9 mouse cellular contexts compared by ENCODE assay signal in genomic region chr3:104320404-104320803, GRCm38 (mm10).
A peak's percentile ranks its signal among the peaks of the same experiment; 100 is the strongest.
DNase-seq lines count a peak whose midpoint lies in the region; ATAC-seq lines count a peak whose summit lies in the region.
"Had no signal": no experiment of that assay in that cellular context is flagged by ENCODE, and none has a peak within 500 bp of the region (broad histone marks: within the 10 kb centered on the region; RNA-seq: fewer than 3 reads in every experiment).

No protein-coding gene starts in this region.

- no peak overlapping the region for H3K9ac ChIP-seq in hindbrain, embryonic 13.5 days

- H3K9me3 ChIP-seq in heart, embryonic 10.5 days = no peaks in the 10 kb centered on the region
- no peaks in the 10 kb centered on the region for H3K9me3 ChIP-seq in hindbrain, embryonic 13.5 days

- no peak for ATAC-seq in hindbrain, embryonic 13.5 days (ENCODE audit: low FRiP score)
- ATAC-seq in frontal cortex, adult (ENCODE audit: low TSS enrichment) = no peak

- 50% methylated on average over 4 of the region's 4 CpGs for WGBS in heart, embryonic 10.5 days
- 69% methylated on average over 4 of the region's 4 CpGs for WGBS in hindbrain, embryonic 13.5 days

- no peaks in the 10 kb centered on the region for H3K36me3 ChIP-seq in heart, embryonic 10.5 days
- no peaks in the 10 kb centered on the region for H3K36me3 ChIP-seq in hindbrain, embryonic 13.5 days

- H3K4me3 ChIP-seq in heart, embryonic 10.5 days = no peak overlapping the region
- H3K4me3 ChIP-seq in hindbrain, embryonic 13.5 days = no peak overlapping the region

- peak overlapping the region; percentile 84; the same call in 1 of the 2 replicates for H3K27ac ChIP-seq in heart, embryonic 10.5 days
- H3K27ac ChIP-seq in hindbrain, embryonic 13.5 days = no peak overlapping the region

- H3K4me1 ChIP-seq in heart, embryonic 10.5 days = peaks cover 52% of the 10 kb centered on the region
- peaks cover 10% of the 10 kb centered on the region for H3K4me1 ChIP-seq in hindbrain, embryonic 13.5 days (replicated peaks)

- no peak overlapping the region for H3K4me2 ChIP-seq in hindbrain, embryonic 13.5 days

- no peaks in the 10 kb centered on the region for H3K27me3 ChIP-seq in heart, embryonic 10.5 days (ENCODE audit: insufficient read depth, poor library complexity, severe bottlenecking)
- no peaks in the 10 kb centered on the region for H3K27me3 ChIP-seq in hindbrain, embryonic 13.5 days

- DNase-seq in adrenal gland, adult 2 months = peak; percentile 15
- no peak for DNase-seq in adrenal gland, postnatal 36 days
- peak; percentile 63 for DNase-seq in 3134 (ENCODE audit: extremely low read depth, insufficient read length, low spot score)
- no peak for DNase-seq in heart, embryonic 10.5 days (ENCODE audit: low spot score)
- DNase-seq in kidney, postnatal 10 days = peak; percentile 31
- DNase-seq in layer of hippocampus, postnatal 36 days = no peak
- DNase-seq: spleen, adult 18-20 months had no signal

Comparison
In these comparisons a context has a peak if more than half of its experiments do, and no peak if none do; other contexts are left out.
1. DNase-seq: peak in adrenal gland, adult 2 months (single experiment), 3134 (single experiment) and kidney, postnatal 10 days (single experiment); none in adrenal gland, postnatal 36 days (0 of 2), heart, embryonic 10.5 days (single experiment) and layer of hippocampus, postnatal 36 days (0 of 2).